Mouse (Mus musculus) naive thymus-derived CD4-positive, alpha-beta T cell, adult 2 months (primary cell): ENCODE measurements around the gene Tank.

Experiments used
- DNase-seq: peaks from one replicate; pipeline ENCODE4 v3.0.0-alpha.2; 2011; ENCODE audit warnings: low read depth

The Tank gene

GRCm38 (mm10) chr2:61655382-61656281, 77.2 kb downstream of the Tank start:
- peak; percentile 37 for DNase-seq

DNA sequence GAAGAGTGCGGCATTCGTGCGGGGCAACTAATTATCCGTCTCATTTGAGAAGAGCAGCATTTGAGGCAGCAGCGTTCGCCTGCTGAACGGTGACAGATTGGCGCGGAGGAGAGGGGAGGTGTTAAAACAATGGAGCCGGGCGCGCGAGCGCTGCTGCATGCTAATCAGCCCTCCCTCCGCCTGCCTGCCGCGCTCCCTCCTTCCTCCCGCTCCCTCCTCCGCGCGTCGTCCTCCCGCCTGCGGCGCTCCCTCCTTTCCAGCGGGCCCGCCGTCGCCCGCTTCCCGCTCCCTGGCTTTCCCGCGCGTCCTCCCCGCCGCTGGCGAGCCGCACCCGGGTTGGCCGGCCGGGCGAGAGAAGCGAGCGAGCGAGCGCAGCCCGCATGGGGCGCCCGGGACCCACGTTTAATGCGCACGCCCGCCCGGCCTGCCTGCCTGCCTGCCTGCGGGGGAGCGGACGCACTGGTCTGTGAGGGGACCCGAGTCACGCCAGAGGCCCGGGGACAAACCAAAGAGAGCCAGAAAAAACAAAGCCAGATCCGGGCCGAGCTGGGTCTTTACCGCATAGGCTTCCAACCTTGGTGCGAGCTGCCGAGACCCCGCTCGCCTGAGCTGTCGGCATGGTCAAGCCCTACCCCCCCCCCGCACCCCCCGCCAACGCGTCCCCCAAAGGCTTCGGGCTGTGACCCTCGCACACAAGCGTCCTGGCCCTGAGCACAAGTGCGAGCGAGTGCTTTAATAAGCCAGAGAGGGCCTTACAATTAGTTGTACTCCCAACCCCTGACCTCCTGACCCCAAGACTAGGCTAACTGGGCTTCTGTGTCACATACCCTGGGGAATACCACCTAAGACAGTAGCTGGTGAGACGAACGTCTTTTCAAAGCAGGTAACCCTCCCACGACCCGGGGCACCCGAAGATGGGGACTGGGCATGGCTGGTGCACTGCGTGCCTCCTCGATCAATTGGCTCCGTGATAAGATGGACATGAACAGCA, 78.3 kb downstream of the Tank start:
- DNase-seq = peak; percentile 50

GRCm38 (mm10) chr2:61659254-61659653, 80.9 kb downstream of the Tank start:
- no peak for DNase-seq

DNA sequence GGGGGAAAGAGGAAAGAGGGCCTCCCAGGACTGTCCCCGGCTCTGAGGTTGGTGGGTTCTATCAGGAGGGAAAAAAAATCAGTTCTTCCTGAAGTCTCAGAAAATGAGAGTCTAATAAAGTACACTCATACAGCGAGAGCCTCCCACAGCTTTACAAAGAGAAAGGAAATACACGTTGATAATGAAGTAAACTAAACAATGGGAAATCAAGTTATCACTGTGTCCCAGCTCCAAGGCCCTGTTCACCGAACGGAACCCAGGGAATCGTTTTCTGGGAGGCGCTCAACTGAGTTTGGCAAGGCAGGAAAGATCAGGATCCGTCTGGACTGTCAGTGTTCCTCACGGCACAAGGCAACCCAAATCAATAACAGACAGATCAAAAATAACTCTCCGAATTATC, 84.4 kb downstream of the Tank start:
- no peak for DNase-seq

- DNase-seq = no peak
These were observed 85.3 kb downstream of the Tank start for GRCm38 (mm10) chr2:61663573-61664241.

DNA sequence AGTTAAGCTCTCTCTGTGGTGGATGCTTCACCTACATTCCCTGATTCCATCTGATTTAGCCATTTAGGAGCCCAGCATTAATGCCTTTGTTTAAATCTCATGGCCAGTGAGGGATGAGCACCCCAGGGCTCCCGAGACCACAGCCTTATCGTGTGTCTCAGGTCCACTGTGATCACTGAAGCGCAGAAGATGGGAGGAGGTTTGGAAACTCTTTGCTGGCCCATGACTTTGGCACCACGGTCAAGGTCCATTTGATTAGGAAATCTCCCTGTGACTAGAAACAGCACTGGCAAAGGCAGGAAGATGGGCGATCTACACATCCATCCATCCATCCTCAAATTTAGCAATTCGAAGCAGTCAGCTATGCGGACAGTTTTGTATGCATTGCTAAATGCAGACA, 89.0 kb downstream of the Tank start:
- DNase-seq = no peak

GRCm38 (mm10) chr2:61668260-61668659, 89.9 kb downstream of the Tank start:
- peak; percentile 63 for DNase-seq

GRCm38 (mm10) chr2:61674555-61674954, 96.2 kb downstream of the Tank start:
- no peak for DNase-seq

DNA sequence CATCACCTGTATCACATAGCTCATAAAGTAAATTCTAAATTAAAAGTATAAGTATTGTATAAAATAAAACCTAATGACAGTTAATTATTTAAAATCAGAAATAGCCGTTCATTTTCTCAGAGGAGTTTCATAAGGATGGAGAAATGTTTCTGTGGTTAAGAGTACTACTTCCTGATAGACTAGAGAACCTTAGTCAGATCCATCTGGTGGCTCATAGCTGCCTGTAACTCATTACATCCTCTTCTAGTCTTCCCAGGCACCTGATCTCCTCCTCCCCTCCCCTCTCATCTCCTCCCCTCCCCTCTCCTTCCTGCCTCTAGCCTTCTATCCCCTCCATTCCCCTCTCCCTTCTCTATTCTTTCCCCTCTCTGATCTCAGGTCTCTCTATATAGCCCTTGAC, 103.2 kb downstream of the Tank start:
- no peak for DNase-seq

- no peak for DNase-seq
These were observed 108.1 kb downstream of the Tank start for GRCm38 (mm10) chr2:61686533-61686932.

- no peak for DNase-seq
These were observed 110.7 kb downstream of the Tank start for GRCm38 (mm10) chr2:61689086-61689485.
